Mouse (Mus musculus) bone marrow, adult 2 months (tissue): ENCODE measurements around the gene Olfr270. TPM values are rescaled to one million over a fixed set of nuclear protein-coding genes. Genes with fewer than 3 reads are reported as not detected.

ENCODE experiments used
- H3K27ac ChIP-seq: fragments of 200-500 bp; 2 replicates; pipeline ENCODE4 v1.5.1; 2012; ENCODE audit warnings: low read depth, mild to moderate bottlenecking, control low read depth, inconsistent platforms, low read length; ENCODE audit not compliant: control insufficient read depth, poor library complexity, insufficient read depth
- H3K4me1 ChIP-seq: fragments of 200-500 bp; 2 replicates; pipeline ENCODE4 v1.6.1; 2011; ENCODE audit warnings: low read length; ENCODE audit not compliant: control insufficient read depth, insufficient read depth
- H3K4me3 ChIP-seq: fragments of 200-500 bp; replicated peaks from 2 replicates; pipeline ENCODE3; 2011; ENCODE audit warnings: mild to moderate bottlenecking, low read depth, low read length, control low read depth; ENCODE audit not compliant: control insufficient read depth
- CTCF ChIP-seq: fragments of 200-500 bp; IDR thresholded peaks from 2 replicates; pipeline ENCODE4 v1.5.1; 2011; ENCODE audit warnings: low read length, control low read depth; ENCODE audit not compliant: control insufficient read depth, insufficient read depth
- POLR2A ChIP-seq: fragments of 200-500 bp; IDR thresholded peaks from 2 replicates; pipeline ENCODE4 v1.6.1; 2011; ENCODE audit warnings: low read depth, mild to moderate bottlenecking, control low read depth, low read length, borderline replicate concordance; ENCODE audit not compliant: control insufficient read depth
- WGBS: fragments of 180-500 bp; shearing (Covaris S2); methylation state at CpG from one replicate; pipeline ENCODE4 v1.1.7; 2018; 5-methylcytosine and 5-hydroxymethylcytosine counted together
- polyA plus RNA-seq: library from polyadenylated mRNA; stranded (reverse); fragments of >200 nt; gene quantifications from 2 replicates; pipeline ENCODE4 v1.2.4, GENCODE M21; 2011; ENCODE audit warnings: low replicate concordance; ENCODE audit not compliant: missing spikeins, insufficient read depth, insufficient read length

Olfr270 gene
- polyA plus RNA-seq, 1 experiment, result not detected

DNA sequence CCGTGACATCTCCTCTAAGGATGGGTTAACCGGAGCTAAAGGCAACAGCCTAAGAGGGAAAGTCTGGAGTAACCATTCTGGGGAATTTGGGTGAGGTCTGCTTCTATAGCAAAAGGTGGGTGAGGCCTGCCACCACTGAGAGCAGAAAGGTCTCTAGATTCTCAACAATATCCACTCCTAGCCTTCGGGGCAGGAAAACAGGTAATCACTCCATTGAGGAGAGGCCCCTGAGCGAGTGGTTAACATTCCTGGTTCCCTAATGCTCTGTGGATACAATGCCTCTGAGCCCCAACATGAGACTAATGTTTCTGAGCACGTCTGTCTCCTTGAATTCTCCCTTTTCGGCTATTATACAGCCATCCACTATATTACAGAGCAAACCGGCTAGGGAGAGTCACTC lies 50.1 kb downstream of the Olfr270 start:
- no peak for TF ChIP-seq POLR2A
- no peak for TF ChIP-seq CTCF
- WGBS, result 89% methylated on average over 7 of the region's 7 CpGs

DNA sequence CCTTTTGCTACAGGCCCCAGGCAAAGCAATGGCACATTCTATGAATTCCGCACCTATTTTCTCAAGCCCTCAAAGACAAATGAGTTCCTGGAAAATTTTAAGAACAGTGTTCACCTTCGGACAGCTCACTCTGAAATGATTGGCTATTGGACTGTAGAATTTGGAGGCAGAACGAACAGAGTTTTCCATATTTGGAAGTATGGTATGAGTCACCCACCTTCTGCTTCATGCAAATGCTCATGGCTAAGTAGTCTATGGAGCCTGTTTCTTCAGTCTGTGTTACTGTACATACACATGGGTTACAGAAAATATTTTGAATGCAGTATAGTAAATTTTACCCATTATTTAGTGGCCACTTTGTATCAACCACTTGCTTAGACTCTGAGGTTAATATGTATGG lies 50.7 kb downstream of the Olfr270 start:
- WGBS, result 84% methylated on average over 3 of the region's 3 CpGs
- Histone ChIP-seq H3K4me3 (no peak overlapping the region), H3K27ac (no peak overlapping the region), H3K4me1 (no peaks in the 10 kb centered on the region)
- TF ChIP-seq CTCF, result no peak
- TF ChIP-seq POLR2A, result no peak

More for the DNA sequence above, 50.1 kb downstream of the Olfr270 start:
- Histone ChIP-seq H3K27ac (no peak overlapping the region), H3K4me1 (no peaks in the 10 kb centered on the region), H3K4me3 (no peak overlapping the region)

DNA sequence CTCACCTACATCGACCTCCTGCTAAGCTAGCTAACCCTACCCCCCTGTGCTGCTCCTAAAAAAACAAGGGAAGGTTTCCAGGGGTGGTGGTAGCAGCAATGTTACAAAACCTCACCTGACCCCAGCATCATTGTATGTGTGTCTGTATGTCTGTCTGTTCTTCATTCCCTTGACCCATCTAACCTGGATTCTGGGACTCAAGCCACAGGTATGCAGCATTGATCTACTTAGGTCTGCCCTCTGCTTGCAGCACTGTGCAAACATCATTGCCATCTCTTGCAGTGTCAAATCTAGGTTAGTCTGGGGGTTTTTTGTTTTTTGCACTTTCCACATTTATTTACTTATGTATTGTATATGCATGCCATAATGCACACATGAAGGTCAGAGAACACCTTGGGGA lies 54.0 kb downstream of the Olfr270 start:
- no peak overlapping the region for H3K4me3 ChIP-seq
- H3K27ac ChIP-seq, result no peak overlapping the region
- TF ChIP-seq CTCF (no peak), POLR2A (no peak)
- WGBS, result 79% methylated on average over 1 of the region's 1 CpGs
- H3K4me1 ChIP-seq, result no peaks in the 10 kb centered on the region

Other genes with a start within 250 kb of the Olfr270 start
- not detected in 2 replicates for gene Olfr275, start 149.9 kb upstream of the Olfr270 start, polyA plus RNA-seq
- gene Olfr273, start 105.3 kb upstream of the Olfr270 start, polyA plus RNA-seq, result not detected in 2 replicates
- not detected in 2 replicates for gene Olfr272, start 45.4 kb upstream of the Olfr270 start, polyA plus RNA-seq
- not detected in 2 replicates for gene Nipsnap3a, start 24.7 kb downstream of the Olfr270 start, polyA plus RNA-seq
- 11.8 and 18.3 TPM in 2 replicates for gene Nipsnap3b, start 47.3 kb downstream of the Olfr270 start, polyA plus RNA-seq
- gene Abca1, start 195.3 kb downstream of the Olfr270 start, polyA plus RNA-seq, result 3.4 and 4.9 TPM in 2 replicates